Mouse (Mus musculus) neural tube, embryonic 10.5 days (tissue): ENCODE results near the gene Tmem185b.

Experiments used
- DNase-seq: peaks from one replicate; pipeline ENCODE4 v3.0.0-alpha.2; 2017; ENCODE audit warnings: low spot score; ENCODE audit errors: extremely low spot score

The Tmem185b gene

DNA sequence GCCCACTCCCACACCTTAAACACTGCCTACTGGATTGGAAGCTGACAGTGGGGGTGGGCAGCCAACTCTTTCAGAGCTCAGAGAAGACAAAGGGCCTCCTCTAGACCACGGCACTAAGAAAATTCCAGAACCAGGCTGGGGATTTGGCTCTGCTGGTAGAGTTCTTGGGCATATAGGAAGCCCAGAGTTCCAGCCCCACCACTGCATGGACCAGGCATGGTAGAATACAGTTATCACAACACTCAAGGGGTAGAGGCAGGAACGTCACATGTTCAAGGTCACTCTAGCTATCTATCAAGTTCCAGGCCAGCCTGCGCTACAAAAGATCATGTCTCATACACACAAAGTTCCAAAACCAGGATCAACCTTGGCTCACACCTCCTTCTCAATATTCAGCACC is 22.8 kb upstream of the Tmem185b start:
- DNase-seq = no peak

DNA sequence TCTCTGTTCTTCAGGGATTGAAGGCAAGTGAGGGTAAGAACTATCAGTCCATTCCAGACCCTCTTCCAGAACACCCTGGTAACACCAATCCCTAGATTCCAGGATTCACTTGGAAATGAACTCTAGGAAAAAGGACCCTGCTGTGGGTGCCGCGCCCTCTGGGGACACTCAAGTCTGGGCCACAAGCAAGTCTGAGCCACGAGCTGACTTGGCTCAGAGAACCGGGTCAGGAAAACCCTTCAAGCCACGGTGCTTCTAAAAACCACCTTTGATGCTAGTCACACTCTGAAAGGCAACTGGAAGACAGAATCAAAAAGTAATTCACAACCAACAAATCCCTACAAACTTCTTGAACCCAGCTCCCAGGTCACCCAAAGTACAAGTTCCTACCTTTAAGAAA is 22.2 kb upstream of the Tmem185b start:
- DNase-seq = no peak

DNA sequence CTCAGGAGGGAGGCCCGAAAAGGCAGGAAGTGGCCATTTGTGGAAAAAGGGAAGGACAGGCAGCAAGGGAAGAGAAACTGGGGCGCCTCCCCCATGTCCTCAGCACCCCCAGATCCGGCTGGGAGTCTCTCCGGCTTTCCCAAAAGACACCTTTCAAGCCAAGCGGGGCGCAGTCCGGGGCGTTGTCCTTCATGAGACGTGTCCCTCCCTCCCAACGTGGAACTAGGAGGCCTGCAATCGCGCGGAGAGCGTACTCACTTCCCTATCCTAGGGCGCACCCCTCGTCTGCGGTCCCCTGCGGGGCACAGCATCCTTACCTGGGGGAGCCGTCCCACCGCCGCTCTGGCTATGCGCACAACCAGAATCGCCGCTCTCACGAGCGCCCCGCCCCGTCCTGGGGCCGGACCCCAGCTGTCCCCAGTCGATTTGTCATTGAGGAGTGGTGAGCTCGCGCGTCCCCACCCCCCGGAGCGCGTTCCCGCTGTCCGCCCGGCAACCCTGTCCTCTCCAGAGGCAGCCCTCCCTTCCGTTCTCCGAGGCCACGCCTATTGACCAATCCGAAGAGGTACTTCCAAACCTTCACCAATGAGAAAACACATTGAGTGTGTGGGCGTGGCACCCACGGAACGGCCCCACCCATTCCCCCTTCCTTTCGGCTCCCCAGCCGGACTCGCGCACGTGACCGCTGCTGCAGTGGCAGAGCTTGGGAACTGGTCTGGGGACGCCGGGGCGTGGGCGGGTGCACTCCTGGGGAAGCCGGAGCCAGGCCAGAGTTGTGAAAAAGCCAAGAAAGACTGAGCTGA is 21.5 kb upstream of the Tmem185b start, which contains the start of gene Ralb:
Ralb (minus strand) TSS at position 535 of the 803 bp plus-strand sequence.
- peak; percentile 90 for DNase-seq

DNA sequence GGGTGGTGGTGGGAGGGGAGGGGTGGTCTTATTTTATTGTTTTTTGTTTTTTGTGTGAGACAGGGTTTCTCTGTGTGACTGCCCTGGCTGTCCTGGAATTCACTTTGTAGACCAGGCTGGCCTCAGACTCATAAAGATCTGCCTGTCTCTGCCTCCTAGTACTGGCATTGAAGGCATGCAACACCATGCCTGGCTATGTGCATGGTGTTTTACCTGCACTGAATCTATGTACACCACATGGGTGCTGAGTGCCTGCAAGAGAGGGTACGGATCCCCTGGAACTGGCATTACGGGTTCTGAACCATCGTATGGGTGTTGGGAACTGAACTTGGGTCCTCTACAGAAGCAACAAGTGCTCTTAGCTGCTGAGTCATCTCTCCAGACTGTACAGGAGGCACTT is 20.0 kb upstream of the Tmem185b start:
- DNase-seq = no peak

DNA sequence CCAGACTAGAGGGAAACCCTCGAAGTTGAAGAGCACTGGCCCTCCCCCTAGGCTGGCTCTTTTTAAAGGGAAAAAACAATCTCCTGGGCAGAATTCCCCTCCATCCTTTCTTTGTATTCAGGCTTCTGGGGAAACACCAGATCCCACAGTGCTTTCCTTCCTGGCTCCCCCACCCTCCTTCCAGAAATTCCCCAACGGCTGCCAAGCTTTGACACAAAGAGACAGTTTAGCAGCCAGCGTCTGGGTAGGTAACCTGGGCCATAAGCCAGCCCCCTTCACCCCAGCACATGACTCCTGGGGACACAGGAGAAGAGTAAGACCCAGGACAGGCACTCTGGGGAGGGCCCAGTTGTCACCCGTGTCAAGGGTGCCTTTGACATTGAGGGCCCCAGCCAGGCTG is 17.4 kb upstream of the Tmem185b start:
- no peak for DNase-seq

DNA sequence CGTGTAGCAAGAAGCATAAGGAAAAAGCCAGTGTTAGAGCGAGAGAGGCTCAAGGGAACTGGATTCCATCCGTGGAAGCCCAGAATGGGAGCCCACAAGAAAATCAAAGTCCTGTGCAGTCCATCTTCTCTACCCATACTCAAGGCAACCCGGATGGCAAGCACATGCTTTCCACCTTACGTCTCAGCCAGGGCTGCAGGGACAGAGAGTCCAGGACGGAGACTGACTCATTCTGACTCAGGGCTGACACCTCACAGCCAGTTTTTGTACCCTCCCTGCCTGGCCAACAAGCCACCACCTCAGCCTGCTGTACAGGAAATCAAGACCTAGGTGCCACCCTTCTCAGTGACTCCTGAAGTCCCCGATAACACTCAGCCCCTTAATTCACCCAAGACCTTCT is 16.5 kb upstream of the Tmem185b start:
- no peak for DNase-seq

DNA sequence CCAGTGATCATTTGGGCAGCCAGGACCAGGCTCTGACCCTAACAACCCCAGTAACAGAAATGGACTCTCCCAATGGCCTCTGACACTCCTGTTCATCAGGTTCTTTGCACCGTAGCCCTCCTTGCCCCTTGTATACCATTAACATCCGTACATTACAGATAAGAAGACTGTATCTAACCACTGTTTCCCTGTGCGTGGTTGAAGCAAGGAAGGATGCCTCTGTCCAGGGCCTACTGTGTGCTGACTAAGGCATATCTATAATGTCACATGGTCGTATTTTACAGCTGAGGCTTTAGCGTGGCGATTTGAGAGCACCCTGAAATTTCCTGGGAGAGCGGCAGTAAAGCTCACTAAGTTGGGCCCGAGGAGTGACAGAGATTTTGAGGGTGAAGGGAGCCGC is 15.6 kb upstream of the Tmem185b start:
- DNase-seq = no peak

DNA sequence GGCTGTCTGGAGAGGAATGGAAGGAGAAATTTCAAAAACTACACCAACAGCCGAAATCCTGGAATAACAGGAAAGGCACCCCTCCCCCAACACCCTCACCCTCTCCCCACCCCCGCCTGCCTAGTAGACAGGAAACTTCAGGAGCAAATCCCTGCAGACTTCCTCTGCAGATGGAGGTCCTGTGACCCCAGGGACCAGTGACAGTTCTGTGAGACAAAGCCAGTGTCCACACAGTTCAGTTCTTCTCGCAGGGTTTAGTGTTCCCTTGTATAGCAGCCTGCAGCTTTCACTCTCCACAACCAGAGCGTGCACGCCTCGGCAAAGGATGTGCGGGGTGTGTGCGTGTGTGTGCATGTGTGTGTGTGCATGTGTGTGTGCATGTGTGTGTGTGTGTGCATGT is 15.1 kb upstream of the Tmem185b start:
- no peak for DNase-seq

DNA sequence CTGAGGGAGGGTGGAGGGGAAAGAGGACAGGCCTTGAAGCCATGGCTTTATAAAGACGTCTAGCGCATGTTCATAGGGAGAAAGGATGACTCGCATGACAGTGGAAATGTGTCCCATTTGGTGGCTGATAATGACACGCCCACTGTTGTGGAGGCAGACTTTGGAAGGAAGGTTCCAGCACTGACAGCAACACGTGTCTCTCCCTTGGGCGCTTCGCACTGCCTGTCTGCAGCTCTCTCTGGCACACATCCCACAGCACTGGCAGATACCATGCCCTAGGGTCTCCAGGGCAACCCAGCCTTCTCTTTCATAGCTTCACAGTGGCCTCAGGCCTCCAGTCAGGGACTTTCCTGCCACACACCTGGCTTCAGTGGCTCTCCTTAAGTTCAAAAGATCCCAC is 7.9 kb upstream of the Tmem185b start:
- no peak for DNase-seq

DNA sequence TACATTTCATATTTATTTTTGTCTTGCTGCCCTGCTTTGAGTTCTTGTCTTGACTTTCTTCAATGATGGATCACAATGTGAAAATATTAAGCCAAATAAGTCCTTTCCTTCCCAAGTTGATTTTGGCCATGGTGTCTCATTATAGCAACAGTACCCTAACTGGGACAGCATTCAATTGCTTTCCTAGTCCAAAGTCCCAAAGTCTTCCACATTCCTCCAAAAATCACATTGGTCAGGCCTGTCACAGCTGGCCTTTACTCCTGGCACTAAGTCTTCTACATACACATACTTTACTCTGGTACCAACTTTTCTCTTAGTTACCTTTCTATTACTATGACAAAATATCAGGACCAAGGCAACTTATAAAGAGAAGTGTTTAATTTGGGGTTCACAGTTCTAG is 7.2 kb upstream of the Tmem185b start:
- no peak for DNase-seq

DNA sequence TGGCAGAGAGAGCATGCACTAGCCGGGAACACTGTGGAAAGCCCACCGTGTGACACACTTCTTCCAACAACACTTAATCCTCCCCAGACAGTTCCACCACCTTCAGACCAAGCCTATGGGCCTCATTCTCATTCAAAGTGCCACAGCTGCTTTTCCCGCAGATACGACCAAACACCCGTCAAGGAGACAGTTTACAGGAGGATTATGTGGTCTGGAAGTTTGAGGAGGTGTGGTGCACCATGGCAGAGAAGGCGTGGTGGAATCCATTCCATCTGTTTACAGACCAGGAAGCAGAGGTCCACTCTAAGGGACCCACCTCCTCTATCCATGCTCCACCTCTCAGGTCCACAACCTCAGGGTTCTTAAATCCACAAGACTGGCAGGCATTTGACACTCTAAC is 6.7 kb upstream of the Tmem185b start:
- no peak for DNase-seq

DNA sequence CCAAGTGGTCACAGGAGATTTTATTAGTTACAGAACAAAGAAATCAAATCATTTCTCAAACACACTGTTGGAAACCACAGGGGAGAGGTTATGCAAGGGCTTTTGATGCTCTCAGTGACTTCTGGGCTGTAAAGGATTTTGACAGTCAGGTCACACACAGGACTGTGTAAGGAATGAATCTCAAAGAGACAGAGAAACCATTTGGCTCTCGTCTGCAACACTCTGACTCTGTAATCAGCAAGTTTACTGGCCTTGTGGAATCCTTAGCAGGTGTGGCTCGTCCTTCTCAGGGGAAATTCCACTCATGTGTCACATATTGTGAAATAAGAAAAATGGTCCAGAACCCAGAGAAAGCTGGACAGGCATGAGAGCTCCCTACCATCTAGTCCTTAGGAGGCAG is 4.9 kb upstream of the Tmem185b start:
- DNase-seq = no peak

DNA sequence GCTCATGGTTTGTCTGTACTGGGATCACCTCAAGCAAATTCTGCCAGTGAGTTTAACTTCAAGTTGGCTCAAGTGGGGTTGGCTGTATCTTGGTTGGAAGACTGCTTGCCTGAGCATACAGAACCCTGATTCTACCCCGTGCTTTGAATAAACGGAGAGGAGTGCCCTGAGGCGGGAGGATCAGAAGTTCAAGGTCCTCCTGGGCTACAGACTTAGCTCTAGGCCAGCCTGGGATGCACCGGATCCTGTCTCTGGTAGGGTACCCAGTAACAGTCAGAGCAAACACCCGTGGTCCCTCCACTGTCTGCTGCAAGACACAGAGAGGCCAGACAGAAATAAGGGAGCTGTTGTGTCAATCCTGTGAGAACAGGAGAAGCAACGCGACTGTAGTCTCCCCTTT is 4.3 kb upstream of the Tmem185b start:
- DNase-seq = no peak

DNA sequence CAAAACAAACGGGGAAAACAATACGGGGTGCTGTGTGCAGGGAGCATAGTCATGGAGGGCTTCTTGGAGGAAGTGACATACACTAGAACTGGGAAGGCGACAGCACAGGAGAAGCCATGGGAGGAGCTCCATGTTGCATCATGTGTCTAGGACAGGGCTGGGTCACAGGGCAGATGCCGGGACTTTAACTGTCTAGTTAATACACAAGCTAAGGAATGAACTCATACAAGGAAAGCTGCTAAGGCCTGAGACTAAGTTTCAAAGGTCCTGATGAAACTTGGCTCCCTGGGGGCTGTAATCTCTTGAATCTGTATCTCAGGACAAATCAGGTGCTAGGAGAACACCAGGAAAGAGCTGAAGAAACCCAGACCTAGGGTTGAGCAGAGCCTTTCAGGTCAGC is 3.2 kb upstream of the Tmem185b start:
- no peak for DNase-seq

DNA sequence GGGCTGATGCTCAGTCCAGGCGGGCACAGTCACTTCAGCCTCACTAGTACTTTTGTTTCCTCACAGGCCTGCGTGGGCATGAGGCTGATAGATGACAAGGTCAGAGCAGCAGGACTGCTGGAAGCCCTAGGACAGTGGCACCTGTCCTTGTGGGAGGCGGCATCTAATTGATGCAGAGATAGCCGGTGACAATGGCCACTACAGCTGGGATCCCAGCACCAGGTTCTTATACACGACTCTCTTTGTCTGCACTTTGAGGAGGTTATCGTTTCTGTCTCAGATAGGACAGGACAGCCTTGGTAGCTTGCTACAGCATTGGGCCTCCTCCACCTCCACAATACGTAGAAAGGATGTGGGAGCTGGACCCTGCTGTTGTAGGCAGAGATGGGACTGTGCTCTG is 2.6 kb upstream of the Tmem185b start:
- DNase-seq = no peak

DNA sequence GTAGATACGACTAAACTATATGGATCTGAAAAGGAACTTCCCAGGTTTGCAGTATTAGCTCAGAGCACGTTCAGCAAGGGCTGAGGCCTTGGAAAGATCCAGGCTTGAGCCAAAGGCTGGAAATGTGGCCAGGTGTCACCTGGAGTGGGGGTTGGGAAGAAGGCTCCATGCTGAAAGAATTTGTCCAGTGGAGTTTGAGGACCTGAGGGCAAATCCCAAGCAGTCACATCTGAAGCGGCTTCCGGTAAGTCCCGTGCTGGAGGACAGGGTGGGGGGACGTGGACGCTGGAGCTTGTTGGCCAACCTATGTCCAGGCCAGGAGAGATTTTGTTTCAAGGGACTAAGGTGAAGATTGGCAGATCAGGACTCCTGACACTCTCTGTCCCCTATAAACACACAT is 2.1 kb upstream of the Tmem185b start:
- DNase-seq = no peak

DNA sequence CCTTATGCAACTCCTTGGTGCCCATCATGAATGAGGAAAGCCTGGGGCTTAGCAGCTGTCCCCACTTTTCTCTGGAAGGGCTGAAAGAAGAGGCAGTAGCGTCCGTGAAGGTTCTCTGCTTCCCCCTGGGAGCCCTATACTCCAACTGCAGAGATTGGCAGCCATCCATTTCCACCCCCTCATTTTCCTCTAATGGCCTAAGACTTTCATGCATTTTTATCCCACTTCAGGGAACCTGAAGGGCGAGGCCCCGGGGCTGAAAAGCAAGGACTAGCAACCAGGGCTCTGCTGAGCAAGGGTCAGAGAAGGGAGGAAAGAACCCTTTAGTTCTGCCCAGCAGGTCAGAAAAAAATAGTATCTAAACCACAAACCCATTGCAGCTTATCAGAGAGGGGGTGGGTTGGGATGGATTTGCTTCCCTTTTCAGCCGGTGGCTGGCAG is 936 bp upstream of the Tmem185b start:
- DNase-seq = no peak

DNA sequence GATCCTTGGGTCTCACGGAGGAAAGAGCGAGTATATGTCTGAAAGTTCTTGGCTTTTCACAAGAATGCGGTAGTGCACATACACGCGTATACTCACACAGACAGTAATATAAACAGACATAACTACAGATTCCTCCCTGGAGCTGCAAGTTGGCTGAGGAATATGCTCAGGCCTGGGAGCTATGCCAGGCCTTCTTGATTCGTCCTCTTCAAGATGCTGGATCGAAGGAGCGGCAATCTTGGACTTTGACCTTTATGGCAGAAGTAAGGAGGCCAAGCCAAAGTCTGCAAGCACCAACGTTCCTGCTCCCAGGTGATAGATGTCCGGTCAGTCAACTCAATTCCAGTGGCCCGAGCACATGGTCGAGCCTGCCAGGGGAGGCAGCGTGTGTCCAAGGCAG is 5.0 kb downstream of the Tmem185b start:
- no peak for DNase-seq

DNA sequence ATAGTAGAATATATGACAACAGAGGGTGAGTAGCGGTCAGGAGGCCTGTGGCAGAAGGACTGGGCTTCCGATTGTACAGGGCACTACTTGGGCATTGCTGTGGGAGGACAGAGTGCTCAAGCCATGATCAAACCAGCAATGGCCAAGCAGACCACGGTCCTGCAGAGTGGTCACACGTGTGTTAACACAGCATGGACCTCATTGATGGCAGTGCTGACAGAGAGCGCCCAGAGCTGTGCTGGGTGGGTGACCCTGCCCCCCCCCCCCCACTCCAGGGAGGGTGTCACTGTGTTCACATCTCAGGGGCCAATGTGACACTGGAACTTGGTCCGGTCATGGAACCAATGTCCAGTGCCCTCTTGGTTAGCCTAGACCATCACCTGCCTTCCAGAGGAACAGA is 6.2 kb downstream of the Tmem185b start:
- no peak for DNase-seq

DNA sequence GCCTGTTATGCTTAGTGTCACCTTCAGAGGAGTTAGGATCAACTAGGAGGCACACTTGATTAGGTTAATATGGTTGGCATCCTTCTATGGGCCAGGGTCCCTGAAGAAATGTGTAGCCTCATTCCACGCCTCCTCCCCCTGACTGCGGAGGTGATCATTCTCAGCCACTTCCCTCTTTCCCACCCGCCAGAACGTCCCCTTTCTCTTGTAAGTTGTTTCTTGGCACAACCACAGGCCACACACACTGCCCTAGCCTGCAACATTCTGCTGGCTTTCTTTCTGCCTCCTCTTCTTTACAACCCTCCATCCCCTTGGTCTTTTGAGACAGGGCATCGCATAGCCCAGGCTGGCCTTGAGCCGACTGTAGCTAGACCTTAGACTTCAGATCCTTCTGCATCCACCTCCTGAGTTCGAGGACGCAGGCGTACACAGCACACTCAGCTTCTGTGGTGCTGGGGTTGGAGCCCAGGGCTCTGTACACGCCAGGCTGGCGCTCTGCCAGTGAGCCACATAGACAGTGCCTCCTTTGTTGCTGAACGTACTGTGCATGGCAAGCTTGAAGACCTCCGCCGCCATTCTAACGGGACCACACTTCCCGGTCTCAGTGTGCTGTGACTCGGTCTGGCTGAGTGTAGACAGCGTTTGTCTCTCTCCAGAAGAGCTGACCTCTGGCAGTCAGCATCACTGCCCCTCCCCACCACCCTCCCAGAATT is 7.3 kb downstream of the Tmem185b start:
- no peak for DNase-seq

DNA sequence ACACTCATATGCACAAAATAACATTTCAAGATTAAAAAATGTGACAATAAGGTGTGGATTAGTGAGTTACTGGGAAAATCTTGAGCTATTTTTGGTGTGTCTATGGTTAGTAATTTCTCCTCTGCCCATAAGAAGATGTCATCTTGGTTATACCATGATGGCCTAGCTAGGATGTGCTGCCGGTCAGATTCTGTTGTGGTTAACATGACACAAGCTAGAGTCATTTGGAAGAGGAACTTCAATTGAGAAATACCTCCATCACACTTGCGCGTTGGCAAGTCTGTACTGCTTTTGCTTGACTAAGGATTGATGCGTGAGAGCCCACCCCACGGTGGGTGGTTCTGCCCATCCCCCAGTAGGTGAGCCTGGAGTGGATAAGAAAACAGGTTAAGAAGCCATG is 8.4 kb downstream of the Tmem185b start:
- DNase-seq = no peak

DNA sequence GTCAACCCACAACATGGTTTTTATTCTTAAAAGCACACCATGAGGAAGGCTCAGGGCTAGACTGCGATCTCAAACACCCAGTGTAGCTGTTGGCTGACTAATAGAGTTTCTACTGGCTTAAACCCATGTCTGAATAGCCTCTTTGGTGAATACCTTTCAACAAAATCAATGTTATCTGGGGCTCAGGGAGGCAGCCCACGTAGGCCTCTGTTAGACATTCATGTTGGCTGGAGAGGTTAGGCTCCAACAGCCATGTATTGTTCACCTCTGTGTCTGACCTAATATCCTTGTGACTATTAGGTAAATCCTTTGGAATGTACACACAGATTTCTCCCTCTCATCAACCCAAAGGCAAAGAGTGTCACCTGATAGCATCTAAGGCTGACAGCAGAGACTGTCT is 10.2 kb downstream of the Tmem185b start:
- no peak for DNase-seq

DNA sequence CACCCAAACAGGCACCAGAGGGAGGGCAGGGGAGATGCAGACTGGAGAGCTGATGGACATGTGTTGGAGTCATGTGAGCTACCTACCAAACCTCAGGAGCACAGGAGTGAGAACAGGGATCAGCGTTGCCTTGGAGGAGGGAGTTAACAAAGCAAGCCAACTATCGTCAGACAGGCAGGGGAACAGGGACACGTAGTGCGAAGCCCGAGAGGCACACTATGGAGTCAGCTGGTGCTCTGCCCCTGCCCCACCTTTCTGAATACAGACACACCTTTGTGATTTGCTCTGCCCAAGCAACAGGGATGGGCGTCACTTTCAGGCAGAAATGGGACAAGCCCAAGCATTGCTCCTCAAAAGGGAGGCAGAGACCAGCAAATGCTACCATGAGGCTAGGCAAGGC is 11.7 kb downstream of the Tmem185b start:
- no peak for DNase-seq
